Mouse (Mus musculus): ENCODE measurements around the gene Tlk2. TPM values are rescaled to one million over a fixed set of nuclear protein-coding genes. Genes with fewer than 3 reads are reported as not detected.
A peak's percentile ranks its signal among the peaks of the same experiment; 100 is the strongest.

Gene Tlk2
- total RNA-seq, 1 experiment from 2014 or later, result 106 TPM

DNA sequence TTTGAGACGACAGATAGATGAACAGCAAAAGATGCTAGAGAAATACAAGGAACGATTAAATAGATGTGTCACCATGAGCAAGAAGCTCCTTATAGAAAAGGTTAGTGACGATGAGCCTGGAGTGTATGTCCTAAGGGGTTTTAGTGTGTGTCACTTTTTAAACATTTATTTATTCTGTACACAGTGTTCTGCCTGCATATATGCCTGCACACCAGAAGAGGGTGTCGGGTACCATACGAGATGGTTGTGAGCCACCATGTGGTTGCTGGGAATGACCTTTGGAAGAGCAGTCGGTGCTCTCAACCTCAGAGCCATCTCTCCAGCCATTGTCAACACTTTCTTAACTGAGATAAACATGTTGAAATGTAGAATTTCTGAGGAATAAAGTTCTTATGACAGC lies 68.2 kb downstream of the Tlk2 start:
- ATAC-seq (replicated peaks; ENCODE audit: low read depth, poor library complexity, severe bottlenecking), result no peak

DNA sequence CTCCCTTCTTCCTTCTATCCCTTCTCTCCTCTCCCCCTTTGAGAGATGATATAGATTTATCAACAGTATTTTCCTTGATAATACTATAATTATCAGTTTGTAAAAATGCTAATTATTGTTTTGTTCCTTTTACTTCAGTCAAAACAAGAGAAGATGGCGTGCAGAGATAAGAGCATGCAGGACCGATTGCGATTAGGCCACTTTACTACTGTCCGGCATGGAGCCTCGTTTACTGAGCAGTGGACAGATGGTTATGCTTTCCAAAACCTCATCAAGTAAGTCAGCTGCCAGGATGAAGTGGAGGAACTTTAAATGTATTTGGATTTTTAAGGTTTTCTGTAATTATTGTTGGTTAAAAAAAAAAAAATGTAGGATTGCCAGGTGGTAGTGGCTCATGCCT lies 68.7 kb downstream of the Tlk2 start:
- no peak for ATAC-seq (replicated peaks; ENCODE audit: low read depth, poor library complexity, severe bottlenecking)

DNA sequence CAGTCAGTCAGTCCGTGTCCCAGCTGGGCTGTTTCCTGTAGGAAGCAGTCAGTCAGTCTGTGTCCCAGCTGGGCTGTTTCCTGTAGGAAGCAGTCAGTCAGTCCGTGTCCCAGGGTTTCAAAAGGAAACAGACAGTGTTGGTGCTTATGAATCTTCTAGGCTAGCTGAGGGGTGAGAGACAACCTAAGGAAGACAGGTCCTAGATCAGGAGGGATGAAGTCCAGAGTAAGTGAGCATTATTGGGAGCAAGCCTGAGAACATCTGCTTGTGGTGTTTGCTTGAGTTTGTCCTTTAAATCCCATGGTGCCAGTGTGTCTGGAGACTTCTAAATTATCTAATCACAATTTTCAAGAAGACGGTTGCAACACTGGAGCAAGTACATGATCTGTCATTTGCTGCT lies 81.1 kb downstream of the Tlk2 start:
- ATAC-seq (replicated peaks; ENCODE audit: low read depth, poor library complexity, severe bottlenecking), result no peak

DNA sequence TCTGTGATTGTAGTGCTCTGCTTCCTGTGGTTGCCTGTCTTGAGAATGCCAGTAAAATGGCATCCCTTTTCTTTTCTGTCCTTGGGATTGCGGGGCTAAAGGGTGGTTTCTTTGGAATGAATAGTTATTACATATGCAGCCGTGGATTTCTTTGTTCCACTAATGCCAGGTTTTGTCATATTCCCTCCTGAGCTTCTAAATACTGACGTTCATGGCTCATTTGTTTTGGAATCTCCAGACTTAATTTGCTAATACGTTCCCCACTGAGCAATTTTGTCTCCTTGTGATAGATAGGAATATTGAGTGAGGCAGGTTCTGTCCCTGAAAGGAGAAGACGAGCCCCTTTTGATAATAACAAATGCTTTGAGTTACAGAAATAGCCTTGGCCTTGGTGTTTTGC lies 82.5 kb downstream of the Tlk2 start:
- ATAC-seq (replicated peaks; ENCODE audit: low read depth, poor library complexity, severe bottlenecking), result no peak

DNA sequence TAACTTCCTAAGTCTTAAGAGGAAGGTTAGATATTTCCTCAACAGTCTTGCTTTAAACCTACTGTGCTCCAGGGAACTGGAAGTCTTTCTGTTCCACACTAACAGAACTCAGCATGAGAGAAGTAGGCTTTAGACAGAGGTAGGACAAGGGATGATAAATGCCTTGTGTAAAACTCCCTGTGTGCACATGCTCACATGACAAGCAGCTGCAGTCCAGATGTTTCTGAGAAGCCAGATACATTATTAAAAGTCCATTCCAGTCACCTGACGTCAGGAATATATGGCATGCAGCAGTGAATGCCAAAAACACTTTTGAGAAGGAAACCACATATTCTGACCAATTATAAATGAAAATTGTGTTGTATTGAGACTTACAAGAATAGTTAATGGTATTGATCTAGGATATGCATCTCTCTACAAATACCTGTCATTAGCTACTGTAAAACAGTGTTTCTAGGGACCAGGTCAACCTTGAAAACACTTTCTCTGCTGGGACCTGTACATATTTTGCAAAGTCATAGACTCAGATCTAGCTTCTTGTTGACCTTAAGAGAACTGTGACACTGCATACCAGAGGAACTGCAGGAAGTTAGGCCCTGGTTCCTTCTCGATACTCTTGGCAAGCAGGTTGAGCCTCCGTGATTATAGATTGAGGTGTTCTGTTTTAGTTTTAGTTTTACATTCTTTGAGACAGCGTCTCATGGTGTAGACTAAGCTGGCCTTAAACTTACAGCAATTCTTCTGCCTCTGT lies 83.2 kb downstream of the Tlk2 start:
- no peak for ATAC-seq (replicated peaks; ENCODE audit: low read depth, poor library complexity, severe bottlenecking)

DNA sequence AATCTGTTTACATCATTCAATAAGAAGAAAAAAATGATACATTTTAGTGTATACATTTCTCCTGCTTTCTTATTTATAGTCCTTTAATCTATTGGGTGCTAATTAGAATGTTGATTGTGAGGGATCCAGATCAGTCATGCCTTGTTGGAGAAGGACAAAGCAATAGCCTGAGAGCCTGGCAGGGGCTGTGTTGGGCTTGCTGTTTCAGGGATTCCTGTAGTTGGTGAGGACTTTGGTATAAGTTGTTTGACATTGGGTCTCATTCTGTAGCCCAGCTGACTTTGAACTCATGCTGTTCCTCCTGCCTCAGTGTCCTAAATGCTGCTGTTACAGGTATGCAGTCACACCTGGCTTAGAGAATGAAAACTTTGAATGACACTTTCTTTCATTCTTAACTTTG lies 85.9 kb downstream of the Tlk2 start:
- ATAC-seq (replicated peaks; ENCODE audit: low read depth, poor library complexity, severe bottlenecking), result no peak

DNA sequence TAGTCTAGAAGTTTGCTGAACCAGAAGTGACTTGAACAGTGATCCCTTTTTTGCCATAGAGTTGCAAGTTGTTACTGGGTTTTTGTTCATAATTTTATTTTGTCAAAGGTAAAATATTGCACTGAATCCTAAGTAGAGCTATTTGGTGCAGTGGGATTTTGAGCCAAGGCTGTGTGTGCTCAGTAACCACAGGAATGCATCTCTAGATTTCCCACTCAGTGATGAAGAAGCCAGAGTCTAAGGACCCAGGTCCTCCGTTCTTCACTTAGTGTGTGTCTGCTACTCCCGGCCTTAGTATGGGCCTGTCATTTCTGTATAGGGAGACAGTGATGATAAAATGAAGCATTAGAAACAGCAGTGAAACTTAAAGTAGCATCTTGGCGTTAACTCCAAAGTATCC lies 86.4 kb downstream of the Tlk2 start:
- ATAC-seq (replicated peaks; ENCODE audit: low read depth, poor library complexity, severe bottlenecking), result no peak

DNA sequence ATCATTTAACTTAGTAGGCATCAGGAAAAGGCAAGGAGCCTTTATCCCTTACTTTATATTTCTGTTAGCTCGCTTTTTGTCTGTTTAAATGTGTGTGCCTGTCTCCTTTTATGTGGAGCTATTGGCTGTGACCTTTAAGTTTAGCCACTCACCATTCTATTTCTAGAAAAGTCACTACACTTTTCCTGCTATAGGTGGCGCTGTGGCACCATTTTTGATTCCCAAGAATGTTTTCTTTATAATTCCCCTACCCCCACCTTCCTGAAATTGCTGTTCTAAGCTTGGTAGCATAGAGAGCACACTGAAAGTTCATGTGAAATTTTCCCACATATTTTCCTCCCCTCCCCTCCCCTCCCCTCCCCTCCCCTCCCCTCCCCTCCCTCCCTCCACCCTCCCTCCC lies 91.5 kb downstream of the Tlk2 start:
- peak; percentile 45; the same call in 1 of the 2 replicates for ATAC-seq (replicated peaks; ENCODE audit: low read depth, poor library complexity, severe bottlenecking)

DNA sequence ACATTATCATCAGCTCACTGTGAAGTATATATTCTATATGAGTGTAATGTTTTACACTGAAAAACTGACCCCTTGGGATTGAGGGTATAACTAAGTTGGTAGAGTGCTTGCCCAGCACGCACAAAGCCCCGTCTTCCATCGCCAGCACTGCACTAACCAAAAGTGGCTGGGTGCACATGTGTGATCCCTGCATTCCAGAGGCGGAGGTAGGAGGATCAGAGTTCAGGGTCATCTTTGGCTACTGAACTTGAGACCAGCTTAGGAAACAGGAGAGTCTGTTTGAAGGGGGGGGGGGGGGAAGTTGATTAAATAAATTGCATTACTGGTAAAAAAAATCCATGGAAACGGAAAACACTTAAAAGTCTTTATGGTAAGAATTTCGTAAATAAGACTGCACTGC lies 101.8 kb downstream of the Tlk2 start:
- no peak for ATAC-seq (replicated peaks; ENCODE audit: low read depth, poor library complexity, severe bottlenecking)

DNA sequence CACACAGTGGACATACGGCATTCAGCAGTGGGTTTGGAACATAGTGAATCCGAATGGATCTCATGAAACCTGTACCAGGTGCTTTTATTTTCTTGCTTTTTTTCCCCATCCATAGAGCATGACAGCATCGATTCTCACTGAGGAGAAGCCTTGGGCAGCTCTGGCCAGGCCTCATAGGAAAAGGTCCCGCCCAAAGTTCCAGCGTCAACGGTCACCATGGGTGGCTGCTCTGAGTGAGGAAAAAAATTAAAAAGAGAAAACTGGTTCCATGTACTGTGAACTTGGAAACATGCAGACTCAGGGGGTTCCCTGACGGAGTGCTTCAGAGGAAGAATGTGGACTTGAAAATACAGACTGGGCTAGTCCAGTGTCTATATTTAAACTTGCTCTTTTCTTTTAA lies 102.7 kb downstream of the Tlk2 start:
- ATAC-seq (replicated peaks; ENCODE audit: low read depth, poor library complexity, severe bottlenecking), result no peak

DNA sequence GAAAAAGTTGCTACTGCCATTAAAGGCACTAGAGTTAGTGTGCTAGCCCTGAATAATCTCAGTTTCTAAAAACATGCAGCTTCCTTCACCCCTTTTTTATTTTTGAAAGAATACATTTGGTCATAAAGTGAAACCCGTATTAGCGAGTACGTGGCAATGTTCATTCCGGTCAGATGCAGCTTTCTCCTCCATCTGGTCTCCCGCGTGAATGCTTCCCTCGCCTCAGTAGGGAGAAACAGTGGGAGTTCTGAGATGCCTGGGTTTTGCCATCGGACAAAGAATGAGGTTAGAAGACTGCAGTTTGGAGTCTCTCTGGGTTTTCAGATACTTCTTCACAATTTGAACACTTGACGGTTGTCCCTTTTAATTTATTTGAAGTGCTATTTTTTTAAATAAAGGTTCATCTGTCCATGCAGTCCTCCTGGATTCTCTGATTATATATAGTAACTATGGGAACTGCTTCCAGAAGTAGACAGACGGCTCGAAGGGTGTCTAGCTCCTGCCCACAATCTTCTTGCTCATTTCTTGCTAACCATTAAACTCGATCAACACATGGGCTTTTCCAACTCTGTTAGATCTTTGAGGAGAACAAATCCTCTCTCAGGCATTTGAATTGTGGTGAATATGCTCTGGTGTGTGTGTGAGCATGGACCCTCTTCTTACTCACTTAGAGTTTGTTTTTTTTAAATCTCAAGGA lies 103.3 kb downstream of the Tlk2 start:
- ATAC-seq (replicated peaks; ENCODE audit: low read depth, poor library complexity, severe bottlenecking), result no peak

DNA sequence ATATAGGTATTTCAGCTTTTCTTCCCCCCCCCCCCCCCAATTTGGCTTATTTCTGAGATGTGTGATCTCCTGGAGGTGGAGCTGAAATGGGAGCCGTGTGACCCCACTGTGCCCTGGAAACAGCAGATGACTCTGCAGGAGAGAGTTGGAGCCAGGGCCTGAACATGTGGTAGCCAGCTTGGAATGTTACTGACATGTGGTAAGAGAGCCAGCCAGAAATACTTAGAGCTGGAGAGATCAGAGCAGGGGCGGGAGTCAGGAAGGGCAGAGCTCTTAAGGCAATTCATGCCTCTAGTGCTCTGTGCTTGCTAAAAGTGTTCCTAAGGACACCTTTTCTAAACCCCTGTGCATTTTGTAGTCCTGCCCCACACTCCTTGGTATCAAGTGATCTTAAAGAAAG lies 103.9 kb downstream of the Tlk2 start:
- no peak for ATAC-seq (replicated peaks; ENCODE audit: low read depth, poor library complexity, severe bottlenecking)

DNA sequence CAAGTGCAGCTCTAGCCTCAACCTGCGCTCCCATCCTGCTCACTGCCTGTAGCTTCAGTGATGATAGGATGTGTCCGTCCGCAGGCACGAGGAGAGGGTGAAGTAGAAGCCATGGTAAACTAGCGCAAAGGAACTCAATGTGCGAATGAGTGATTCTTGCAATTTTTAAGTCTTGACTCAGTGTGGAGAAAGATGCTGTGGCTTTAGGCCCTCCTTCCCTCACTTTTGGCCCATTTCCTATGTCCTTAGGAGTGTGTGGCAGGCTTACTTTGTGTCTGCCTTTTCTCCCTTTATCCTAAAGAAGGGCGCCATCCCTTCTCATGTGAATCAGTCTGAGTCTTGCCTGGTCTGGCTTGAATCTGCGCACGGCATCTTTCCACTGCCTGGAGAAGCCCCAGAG lies 104.4 kb downstream of the Tlk2 start:
- no peak for ATAC-seq (replicated peaks; ENCODE audit: low read depth, poor library complexity, severe bottlenecking)

DNA sequence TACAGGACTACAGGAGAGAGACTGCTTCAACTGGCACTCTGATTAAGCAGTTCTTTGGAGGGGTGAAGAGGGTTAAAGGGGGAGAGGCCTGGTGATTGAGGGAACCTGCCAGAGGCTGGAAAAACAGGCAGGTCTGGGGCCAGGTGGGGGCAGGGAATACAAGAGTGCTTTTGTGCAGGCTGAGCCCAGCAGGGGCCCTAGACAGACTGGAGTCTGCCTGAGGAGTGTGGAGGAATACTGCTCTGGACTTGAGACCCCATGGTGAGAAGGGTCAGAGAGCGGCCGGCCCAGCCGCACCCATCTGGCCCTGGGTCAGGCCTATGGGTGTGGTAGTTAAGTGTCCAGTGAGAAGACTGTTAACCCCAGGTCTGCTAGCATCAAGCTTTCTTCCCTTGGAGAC lies 107.1 kb downstream of the Tlk2 start:
- no peak for ATAC-seq (replicated peaks; ENCODE audit: low read depth, poor library complexity, severe bottlenecking)

DNA sequence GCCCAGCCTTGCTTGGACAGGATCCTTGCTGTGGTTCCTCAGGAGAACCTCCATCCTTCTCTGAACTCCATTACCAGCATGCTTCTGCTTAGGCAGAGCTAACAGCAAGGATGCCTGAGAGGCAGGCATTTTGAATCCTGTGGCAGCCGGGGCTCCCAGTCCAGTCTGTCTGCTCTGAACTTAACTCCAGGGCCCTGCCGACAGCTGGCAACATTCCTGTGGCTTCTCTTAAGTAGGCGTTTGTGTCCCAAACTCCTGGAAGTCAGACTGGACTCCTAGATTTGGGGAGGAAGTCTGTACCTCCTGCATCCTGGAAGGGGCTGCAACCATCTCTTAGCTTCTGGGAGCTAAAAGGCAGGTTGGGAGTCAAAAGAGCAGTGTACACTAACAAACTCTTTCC lies 110.8 kb downstream of the Tlk2 start:
- no peak for ATAC-seq (replicated peaks; ENCODE audit: low read depth, poor library complexity, severe bottlenecking)

DNA sequence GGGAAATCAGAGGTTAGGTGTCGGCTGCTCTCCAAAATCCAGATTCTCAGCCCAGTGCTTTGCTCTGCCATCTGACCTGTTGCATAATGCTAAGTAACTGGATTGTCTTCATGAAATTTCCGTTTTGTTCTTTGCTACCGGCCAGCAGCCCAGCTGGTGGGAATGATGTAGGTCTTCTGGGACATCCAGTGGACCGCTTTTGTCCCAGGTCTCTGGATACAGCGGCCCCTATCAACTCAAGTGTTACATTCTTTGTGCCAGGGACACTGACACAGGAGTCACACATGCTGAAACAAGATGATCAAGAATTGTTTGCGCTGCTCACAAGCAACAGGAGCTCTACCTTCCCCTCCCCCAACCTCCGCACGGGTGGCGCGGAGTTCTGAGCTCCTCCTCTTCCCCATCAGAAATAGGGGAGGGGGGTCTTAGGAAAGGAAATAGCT lies 113.1 kb downstream of the Tlk2 start:
- no peak for ATAC-seq (replicated peaks; ENCODE audit: low read depth, poor library complexity, severe bottlenecking)

DNA sequence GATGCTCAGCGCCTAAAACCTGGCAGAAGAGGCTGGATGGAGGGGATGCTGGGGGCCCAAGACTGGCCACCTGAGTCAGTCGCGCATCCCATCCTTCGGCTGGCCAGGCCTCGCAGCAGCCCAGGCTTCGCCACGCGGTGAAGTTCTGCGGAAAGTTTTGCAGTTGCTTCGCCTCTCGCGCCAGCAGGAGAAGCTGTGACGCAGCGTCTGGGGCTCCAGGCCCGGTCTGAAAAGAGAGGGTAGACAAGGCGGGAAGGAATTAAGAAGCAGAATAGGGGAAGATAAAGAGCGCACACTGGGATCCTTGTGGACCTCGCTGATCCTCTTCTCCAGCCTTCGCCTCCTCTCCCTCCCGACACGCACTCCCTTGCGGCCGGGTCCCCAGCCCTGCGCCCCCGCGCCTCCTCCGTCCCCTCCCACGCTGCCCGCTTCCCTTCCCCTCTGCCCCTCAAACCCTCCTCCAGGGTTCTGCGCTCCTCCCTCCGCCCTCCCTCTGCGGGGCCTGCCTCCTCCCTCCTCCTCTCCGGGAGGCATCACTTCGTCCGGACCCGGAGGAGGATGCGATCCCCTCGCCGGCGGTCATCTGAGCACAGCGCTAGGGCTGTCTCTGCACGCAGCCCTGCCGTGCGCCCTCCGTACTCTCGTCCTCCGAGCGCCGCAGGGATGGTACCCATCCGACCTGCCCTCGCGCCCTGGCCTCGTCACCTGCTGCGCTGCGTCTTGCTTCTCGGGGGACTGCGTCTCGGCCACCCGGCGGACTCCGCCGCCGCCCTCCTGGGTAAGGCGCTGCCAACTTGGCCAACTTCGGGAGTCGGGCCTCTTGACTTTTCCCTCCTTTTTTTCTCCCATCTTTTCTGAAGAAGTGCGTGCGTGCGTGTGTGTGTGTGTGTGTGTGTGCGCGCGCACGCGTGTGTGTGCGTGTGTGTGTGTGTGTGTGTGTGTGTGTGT lies 113.8 kb downstream of the Tlk2 start, which contains the start of gene Mrc2:
Gene Mrc2 (plus strand): TSS at position 520 of the 948 bp plus-strand sequence.
- peak; percentile 56 for ATAC-seq (replicated peaks; ENCODE audit: low read depth, poor library complexity, severe bottlenecking)

DNA sequence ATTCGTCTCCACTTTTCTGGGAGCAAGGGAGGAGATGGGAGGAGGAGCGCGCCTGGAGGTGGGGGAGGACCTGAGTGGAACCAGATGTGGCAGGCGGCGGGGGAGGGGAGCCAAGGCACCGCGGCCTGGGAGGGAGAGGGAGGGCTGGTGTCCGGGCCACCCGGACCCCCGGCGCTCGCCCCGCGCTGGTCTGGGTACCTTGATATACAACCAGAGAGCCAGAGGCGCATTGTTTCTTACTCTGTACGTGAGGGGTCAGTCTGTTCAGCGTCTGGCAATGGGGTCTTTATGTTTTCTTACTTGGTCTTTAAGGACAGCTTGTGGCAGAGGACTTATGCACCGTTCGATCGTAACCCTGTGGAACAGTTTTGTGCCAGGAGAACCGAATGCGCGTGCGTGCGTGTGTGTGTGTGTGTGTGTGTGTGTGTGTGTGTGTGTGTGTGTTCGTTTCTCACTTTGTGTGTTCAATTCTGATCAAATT lies 114.5 kb downstream of the Tlk2 start:
- ATAC-seq (replicated peaks; ENCODE audit: low read depth, poor library complexity, severe bottlenecking), result no peak

DNA sequence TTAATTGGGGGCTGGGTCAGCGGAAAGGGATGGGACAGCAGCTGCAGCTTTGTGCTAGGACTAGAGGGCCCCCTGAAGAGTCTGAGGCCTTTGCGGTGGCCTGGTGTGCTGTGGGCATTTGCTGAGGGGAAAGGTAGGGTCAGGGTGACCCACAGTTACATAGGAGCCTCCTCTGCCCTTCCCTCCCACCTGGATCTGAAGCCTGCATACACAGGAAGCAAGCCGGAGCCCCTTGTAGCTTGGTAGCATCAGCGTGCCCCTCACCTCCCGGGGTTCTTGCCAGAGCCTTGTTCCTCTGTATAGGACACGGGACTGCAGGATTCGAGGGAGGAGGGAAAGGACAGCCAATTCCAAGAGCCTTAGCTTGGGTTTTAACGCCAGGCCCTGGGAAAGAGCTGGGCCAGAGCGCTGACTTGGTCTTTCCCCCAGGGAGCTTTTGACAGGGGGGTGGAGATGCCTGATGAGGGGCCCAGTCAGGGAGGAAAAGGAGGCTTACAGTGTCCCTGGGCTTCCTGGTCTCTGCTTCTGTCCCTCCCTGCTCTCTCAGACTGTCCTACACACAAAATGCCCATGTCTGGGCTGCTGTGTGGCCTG lies 115.4 kb downstream of the Tlk2 start:
- ATAC-seq (replicated peaks; ENCODE audit: low read depth, poor library complexity, severe bottlenecking), result no peak

DNA sequence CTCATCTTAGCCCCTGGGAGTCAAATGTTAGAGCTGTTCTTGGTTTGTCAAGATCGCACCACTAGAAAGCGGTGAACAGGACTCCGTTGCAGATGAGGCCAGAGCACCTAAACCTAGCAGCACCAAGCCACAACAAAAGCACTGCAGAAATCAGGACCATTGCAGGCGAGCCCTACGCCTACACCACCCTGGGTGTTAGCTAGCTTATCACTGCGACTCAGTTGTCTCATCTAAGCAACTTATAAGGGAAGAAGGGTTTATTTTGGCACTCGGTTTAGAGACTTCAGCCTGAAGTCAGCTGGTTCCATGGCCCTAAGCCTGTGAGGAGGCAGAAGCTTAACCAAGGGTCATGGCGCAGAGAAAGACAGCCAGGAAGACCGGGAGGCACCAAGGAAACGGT lies 117.5 kb downstream of the Tlk2 start:
- ATAC-seq (replicated peaks; ENCODE audit: low read depth, poor library complexity, severe bottlenecking), result no peak
